Mouse (Mus musculus) hindbrain, embryonic 15.5 days (tissue): ENCODE results near the gene Tnik. TPM values are rescaled to one million over a fixed set of nuclear protein-coding genes. Genes with fewer than 3 reads are reported as not detected.

Experiments
- ATAC-seq: fragments of 200-750 bp; cut with Nextera tagmentation; 2 replicates; pipeline ENCODE4 v1.8.0; 2017; ENCODE audit warnings: low read depth, moderate number of reproducible peaks, moderate TSS enrichment; ENCODE audit not compliant: low FRiP score
- H3K27ac ChIP-seq: fragments of 300-500 bp; sonication (generic); replicated peaks from 2 replicates; pipeline ENCODE4 v1.5.1; 2015; ENCODE audit warnings: mild to moderate bottlenecking, inconsistent platforms
- H3K27me3 ChIP-seq: fragments of 300-500 bp; sonication (generic); 2 replicates; pipeline ENCODE4 v1.6.1; 2015; ENCODE audit warnings: control low read depth, inconsistent platforms
- H3K36me3 ChIP-seq: fragments of 300-500 bp; sonication (generic); 2 replicates; pipeline ENCODE4 v1.6.1; 2015; ENCODE audit warnings: control low read depth, inconsistent platforms
- H3K4me1 ChIP-seq: fragments of 300-500 bp; sonication (generic); replicated peaks from 2 replicates; pipeline ENCODE4 v1.6.1; 2015; ENCODE audit warnings: control low read depth, inconsistent platforms
- H3K4me2 ChIP-seq: fragments of 300-500 bp; sonication (generic); 2 replicates; pipeline ENCODE4 v1.6.1; 2015; ENCODE audit warnings: moderate library complexity, mild to moderate bottlenecking, inconsistent platforms
- H3K4me3 ChIP-seq: fragments of 300-500 bp; sonication (generic); 2 replicates; pipeline ENCODE4 v1.5.1; 2015; ENCODE audit warnings: mild to moderate bottlenecking, inconsistent platforms
- H3K9ac ChIP-seq: fragments of 300-500 bp; sonication (generic); 2 replicates; pipeline ENCODE4 v1.6.1; 2015; ENCODE audit warnings: inconsistent platforms
- H3K9me3 ChIP-seq: fragments of 300-500 bp; sonication (generic); 2 replicates; pipeline ENCODE4 v1.6.1; 2016; ENCODE audit warnings: control low read depth, inconsistent platforms
- WGBS: fragments of 180-500 bp; shearing (Covaris S2); methylation state at CpG from one replicate; pipeline ENCODE4 v1.1.7; 2015; 5-methylcytosine and 5-hydroxymethylcytosine counted together
- polyA plus RNA-seq: library from polyadenylated mRNA; unstranded; fragments of >200 nt; fragmentation: Nextera tagmentation; extraction: Ambion mirVana; gene quantifications from 2 replicates; pipeline ENCODE4 v1.2.1, GENCODE M21; 2015

The Tnik gene
- polyA plus RNA-seq, 1 experiment from 2014 or later, result 66.1 TPM

GRCm38 (mm10) chr3:28617008-28617627 lies 354.1 kb downstream of the Tnik start:
- no peaks in the 10 kb centered on the region for H3K9me3 ChIP-seq
- WGBS, result 87% methylated on average over 5 of the region's 5 CpGs
- H3K4me2 ChIP-seq, result no peak overlapping the region
- no peak overlapping the region for H3K27ac ChIP-seq
- peak; percentile 27; the same call in 1 of the 2 replicates for ATAC-seq
- peaks cover 36% of the 10 kb centered on the region for H3K36me3 ChIP-seq
- no peaks in the 10 kb centered on the region for H3K27me3 ChIP-seq
- no peak overlapping the region for H3K9ac ChIP-seq
- no peak overlapping the region for H3K4me3 ChIP-seq
- no peaks in the 10 kb centered on the region for H3K4me1 ChIP-seq

- no peak for ATAC-seq
- 78% methylated on average over 2 of the region's 2 CpGs for WGBS
- H3K4me3 ChIP-seq, result no peak overlapping the region
- peaks cover 59% of the 10 kb centered on the region for H3K36me3 ChIP-seq
- no peaks in the 10 kb centered on the region for H3K27me3 ChIP-seq
- H3K9me3 ChIP-seq, result no peaks in the 10 kb centered on the region
- no peak overlapping the region for H3K27ac ChIP-seq
- no peaks in the 10 kb centered on the region for H3K4me1 ChIP-seq
- no peak overlapping the region for H3K4me2 ChIP-seq
- H3K9ac ChIP-seq, result no peak overlapping the region
These were observed 358.8 kb downstream of the Tnik start for GRCm38 (mm10) chr3:28621792-28622191.

DNA sequence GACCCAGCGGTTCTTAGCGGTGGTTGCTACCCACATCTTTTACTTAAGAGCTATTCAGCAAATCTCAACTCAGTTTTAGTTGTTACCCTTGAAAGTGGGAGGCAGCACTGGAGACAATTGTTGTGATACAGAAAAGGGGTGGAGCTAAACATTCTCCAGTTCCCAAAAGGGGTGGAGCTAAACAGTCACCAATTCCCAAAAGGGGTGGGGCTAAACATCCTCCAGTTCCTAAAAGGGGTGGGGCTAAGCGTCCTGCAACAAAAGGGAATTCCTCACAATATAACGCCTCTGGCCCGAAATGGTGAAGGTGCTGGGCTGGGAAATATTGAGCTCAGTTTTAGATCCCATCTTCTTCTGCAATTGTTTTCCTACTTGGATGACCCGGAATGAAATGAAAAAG lies 363.8 kb downstream of the Tnik start:
- Histone ChIP-seq H3K4me3 (no peak overlapping the region), H3K36me3 (peaks cover 75% of the 10 kb centered on the region), H3K27ac (no peak overlapping the region), H3K4me2 (no peak overlapping the region), H3K4me1 (no peaks in the 10 kb centered on the region), H3K9ac (no peak overlapping the region), H3K9me3 (no peaks in the 10 kb centered on the region), H3K27me3 (no peaks in the 10 kb centered on the region)
- ATAC-seq, result no peak
- 95% methylated on average over 6 of the region's 6 CpGs for WGBS

GRCm38 (mm10) chr3:28636778-28637177 lies 373.8 kb downstream of the Tnik start:
- Histone ChIP-seq H3K27ac (no peak overlapping the region), H3K9me3 (no peaks in the 10 kb centered on the region), H3K4me3 (no peak overlapping the region), H3K27me3 (no peaks in the 10 kb centered on the region), H3K4me2 (no peak overlapping the region), H3K9ac (no peak overlapping the region), H3K36me3 (peaks cover 39% of the 10 kb centered on the region), H3K4me1 (no peaks in the 10 kb centered on the region)
- 93% methylated on average over 4 of the region's 4 CpGs for WGBS
- no peak for ATAC-seq

GRCm38 (mm10) chr3:28638957-28639356 lies 375.9 kb downstream of the Tnik start:
- Histone ChIP-seq H3K27me3 (no peaks in the 10 kb centered on the region), H3K4me2 (no peak overlapping the region), H3K9ac (no peak overlapping the region), H3K27ac (no peak overlapping the region), H3K9me3 (no peaks in the 10 kb centered on the region), H3K36me3 (peaks cover 33% of the 10 kb centered on the region), H3K4me1 (no peaks in the 10 kb centered on the region), H3K4me3 (no peak overlapping the region)
- 86% methylated on average over 2 of the region's 2 CpGs for WGBS
- no peak for ATAC-seq

DNA sequence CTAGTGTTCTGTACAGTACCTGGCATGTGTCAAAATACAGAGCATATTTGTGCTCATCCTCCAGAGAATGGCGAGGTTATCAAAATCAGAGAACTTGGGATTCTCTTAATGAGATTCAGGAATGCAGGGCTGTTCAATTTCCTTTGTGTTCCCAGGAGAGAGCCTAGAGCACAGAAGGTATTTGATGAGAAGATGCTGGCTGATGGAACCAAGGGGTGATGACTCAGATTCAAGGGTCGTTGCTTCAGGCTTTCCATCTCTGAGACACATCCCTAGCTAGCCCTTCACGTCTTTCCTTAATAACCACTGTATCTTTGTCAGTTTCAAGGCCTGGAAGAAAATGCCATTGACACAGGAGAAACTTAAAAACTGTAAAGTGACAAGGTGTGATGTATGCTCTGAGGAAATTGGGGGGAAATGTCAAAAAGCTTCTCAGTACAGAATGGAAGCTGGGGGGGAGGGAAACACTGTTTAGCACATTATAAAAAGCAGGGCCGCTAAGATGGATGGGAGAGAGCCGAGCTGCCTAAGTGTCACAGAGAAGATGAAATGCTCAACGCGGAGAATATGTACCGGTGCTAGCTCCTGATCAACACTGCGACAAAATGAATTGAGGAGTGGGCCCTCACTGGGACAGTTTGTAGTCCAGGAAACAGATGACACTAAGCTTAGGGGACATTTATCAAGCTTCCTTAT lies 380.4 kb downstream of the Tnik start:
- Histone ChIP-seq H3K4me3 (no peak overlapping the region), H3K27ac (peak overlapping the region; percentile 43), H3K27me3 (no peaks in the 10 kb centered on the region), H3K36me3 (peaks cover 35% of the 10 kb centered on the region), H3K9ac (no peak overlapping the region), H3K4me2 (no peak overlapping the region), H3K4me1 (no peaks in the 10 kb centered on the region), H3K9me3 (no peaks in the 10 kb centered on the region)
- WGBS, result 70% methylated on average over 9 of the region's 9 CpGs
- ATAC-seq, result peak; percentile 57

DNA sequence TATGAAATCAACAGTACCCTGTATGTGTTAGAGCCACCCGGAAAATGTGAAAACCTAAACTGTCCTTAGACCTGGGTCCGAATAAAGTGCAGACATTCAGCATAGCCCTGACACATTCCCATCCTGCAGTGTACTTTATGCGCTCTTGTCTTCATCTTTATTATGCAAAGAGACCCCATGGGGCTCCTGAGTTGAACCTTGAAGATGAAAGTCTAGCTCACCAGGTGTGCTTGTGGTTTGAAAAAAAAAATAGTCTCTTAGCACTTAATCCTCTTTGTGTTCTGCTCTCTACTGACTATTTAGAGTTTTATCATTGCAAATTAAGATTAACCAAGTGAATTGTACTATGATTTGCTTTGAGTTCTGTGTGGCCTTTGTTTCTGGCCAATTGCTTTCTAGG lies 389.6 kb downstream of the Tnik start:
- Histone ChIP-seq H3K9ac (no peak overlapping the region), H3K27ac (no peak overlapping the region), H3K27me3 (no peaks in the 10 kb centered on the region), H3K4me3 (no peak overlapping the region), H3K36me3 (peaks cover 82% of the 10 kb centered on the region), H3K9me3 (no peaks in the 10 kb centered on the region), H3K4me2 (no peak overlapping the region), H3K4me1 (no peaks in the 10 kb centered on the region)
- no peak for ATAC-seq
- WGBS, result 55% methylated on average over 3 of the region's 3 CpGs

- Histone ChIP-seq H3K9ac (no peak overlapping the region), H3K4me1 (no peaks in the 10 kb centered on the region), H3K27ac (no peak overlapping the region), H3K9me3 (no peaks in the 10 kb centered on the region), H3K36me3 (peaks cover 79% of the 10 kb centered on the region), H3K4me3 (no peak overlapping the region), H3K27me3 (no peaks in the 10 kb centered on the region), H3K4me2 (no peak overlapping the region)
- 0 out of 2 replicates have a peak, but pooled peaks have one; percentile 34 for ATAC-seq
- whole genome bisulfite sequencing, result 65% methylated on average over 3 of the region's 3 CpGs
These were observed 390.0 kb downstream of the Tnik start for GRCm38 (mm10) chr3:28653043-28653442.

GRCm38 (mm10) chr3:28654740-28655139 lies 391.7 kb downstream of the Tnik start:
- Histone ChIP-seq H3K9ac (no peak overlapping the region), H3K36me3 (peaks cover 62% of the 10 kb centered on the region), H3K9me3 (no peaks in the 10 kb centered on the region), H3K27me3 (no peaks in the 10 kb centered on the region), H3K27ac (no peak overlapping the region), H3K4me3 (no peak overlapping the region), H3K4me1 (no peaks in the 10 kb centered on the region), H3K4me2 (no peak overlapping the region)
- ATAC-seq, result no peak

DNA sequence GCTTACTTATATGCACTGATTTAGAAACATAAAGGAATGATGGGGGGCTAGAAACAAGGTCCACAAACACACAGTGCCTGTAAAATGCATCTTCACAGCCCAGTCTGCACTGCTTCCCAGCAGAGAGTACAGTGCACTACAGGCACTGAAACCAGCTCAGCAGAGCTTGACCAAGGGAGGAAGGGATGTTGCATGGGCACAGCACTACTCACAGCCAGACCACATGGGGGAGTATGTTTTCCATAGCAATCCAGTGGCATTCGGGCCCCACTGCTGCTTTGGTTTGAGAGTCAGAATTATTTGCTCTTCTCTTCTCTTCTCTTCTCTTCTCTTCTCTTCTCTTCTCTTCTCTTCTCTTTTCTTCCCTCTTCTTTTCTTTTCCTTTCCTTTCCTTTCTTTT lies 395.3 kb downstream of the Tnik start:
- peaks cover 52% of the 10 kb centered on the region for H3K36me3 ChIP-seq
- no peak overlapping the region for H3K4me2 ChIP-seq
- no peak for ATAC-seq
- 48% methylated on average over 1 of the region's 1 CpGs for WGBS
- no peaks in the 10 kb centered on the region for H3K4me1 ChIP-seq
- H3K27ac ChIP-seq, result no peak overlapping the region
- no peaks in the 10 kb centered on the region for H3K27me3 ChIP-seq
- H3K9me3 ChIP-seq, result no peaks in the 10 kb centered on the region
- H3K9ac ChIP-seq, result no peak overlapping the region
- H3K4me3 ChIP-seq, result no peak overlapping the region

DNA sequence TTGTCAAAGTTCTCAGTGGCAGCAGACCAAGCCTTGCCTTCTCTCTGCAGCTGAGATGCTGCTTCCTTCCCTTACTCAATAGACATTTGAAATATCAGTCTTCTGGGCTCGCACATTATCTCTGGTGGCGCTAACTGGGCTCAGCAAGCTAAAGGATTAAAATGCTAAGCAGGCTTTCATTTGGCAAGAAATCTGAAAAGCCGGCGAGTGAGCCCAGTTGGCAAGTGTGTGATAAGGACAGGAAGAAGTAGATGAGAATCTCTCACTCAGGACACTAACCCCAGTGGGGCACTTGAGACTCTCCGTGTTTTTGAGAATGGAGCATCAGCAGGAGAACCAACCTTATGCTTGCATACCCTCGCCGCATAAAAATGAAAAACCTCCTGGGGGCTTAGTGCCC lies 417.8 kb downstream of the Tnik start:
- Histone ChIP-seq H3K9me3 (no peaks in the 10 kb centered on the region), H3K9ac (no peak overlapping the region), H3K27me3 (no peaks in the 10 kb centered on the region), H3K36me3 (no peaks in the 10 kb centered on the region), H3K4me1 (no peaks in the 10 kb centered on the region), H3K4me3 (no peak overlapping the region), H3K27ac (no peak overlapping the region), H3K4me2 (no peak overlapping the region)
- 0 out of 2 replicates have a peak, but pooled peaks have one; percentile 30 for ATAC-seq
- 56% methylated on average over 7 of the region's 7 CpGs for WGBS

DNA sequence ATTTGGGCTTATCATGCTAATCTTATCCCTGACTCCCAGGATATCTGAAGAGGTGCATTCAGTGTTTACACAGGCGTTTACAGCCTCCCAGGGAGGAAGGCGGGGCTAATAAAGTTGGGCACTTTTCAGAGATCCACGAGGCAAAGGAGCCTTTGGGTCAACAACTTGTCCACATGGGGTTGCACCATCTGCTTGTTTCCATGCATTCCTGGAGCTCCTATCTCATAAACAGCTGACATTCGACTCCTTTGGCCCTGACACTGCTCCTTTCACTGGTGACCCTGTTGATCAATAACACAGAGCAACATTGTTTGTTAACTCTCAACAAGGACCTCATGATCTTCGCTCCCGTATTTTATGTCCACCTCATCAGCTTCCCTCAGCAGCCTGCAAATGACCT lies 418.9 kb downstream of the Tnik start:
- Histone ChIP-seq H3K9me3 (no peaks in the 10 kb centered on the region), H3K4me2 (no peak overlapping the region), H3K4me3 (no peak overlapping the region), H3K9ac (no peak overlapping the region), H3K36me3 (no peaks in the 10 kb centered on the region), H3K27ac (no peak overlapping the region), H3K27me3 (no peaks in the 10 kb centered on the region), H3K4me1 (no peaks in the 10 kb centered on the region)
- ATAC-seq, result no peak
- WGBS, result 40% methylated on average over 6 of the region's 6 CpGs

DNA sequence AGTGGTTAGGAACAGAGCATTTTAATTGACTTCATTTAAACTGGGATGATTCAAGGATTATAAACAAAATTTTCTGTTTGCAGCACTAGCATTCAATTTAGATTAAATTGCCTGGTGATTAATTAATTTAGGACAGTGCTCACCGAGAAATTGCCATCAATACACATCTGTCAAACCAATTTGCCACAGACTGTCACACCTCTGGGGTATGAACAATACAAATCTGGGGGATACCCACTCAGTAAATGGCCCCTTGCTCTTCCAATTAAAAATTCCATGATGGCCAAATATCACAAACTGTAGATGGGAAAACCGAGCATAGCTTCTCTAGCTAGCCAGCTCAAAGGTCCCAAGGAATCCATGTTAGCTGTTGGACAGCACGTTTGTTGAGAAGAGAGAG lies 419.4 kb downstream of the Tnik start:
- WGBS, result 54% methylated on average over 3 of the region's 3 CpGs
- Histone ChIP-seq H3K4me3 (no peak overlapping the region), H3K27me3 (no peaks in the 10 kb centered on the region), H3K4me2 (no peak overlapping the region), H3K9ac (no peak overlapping the region), H3K36me3 (no peaks in the 10 kb centered on the region), H3K4me1 (no peaks in the 10 kb centered on the region), H3K27ac (no peak overlapping the region), H3K9me3 (no peaks in the 10 kb centered on the region)
- no peak for ATAC-seq
